Mouse (Mus musculus) heart, adult 2 months (tissue): ENCODE measurements around the gene Zfp553. TPM values are rescaled to one million over a fixed set of nuclear protein-coding genes. Genes with fewer than 3 reads are reported as not detected.

Experiments used
- DNase-seq, 2 experiments: peaks; one replicate each; pipeline ENCODE4 v3.0.0; 2021
- H3K27ac ChIP-seq: fragments of 200-600 bp; 2 replicates; pipeline ENCODE4 v1.8.1; 2022
- H3K27me3 ChIP-seq: fragments of 200-500 bp; 2 replicates; pipeline ENCODE4 v1.6.1; 2012; ENCODE audit warnings: mild to moderate bottlenecking, low read length, inconsistent platforms, mixed read lengths; ENCODE audit not compliant: control insufficient read depth, insufficient read depth
- H3K36me3 ChIP-seq: fragments of 200-500 bp; 2 replicates; pipeline ENCODE4 v1.6.1; 2012; ENCODE audit warnings: low read length, inconsistent platforms; ENCODE audit not compliant: control insufficient read depth, insufficient read depth
- H3K4me1 ChIP-seq: fragments of 200-500 bp; 2 replicates; pipeline ENCODE4 v1.6.1; 2011; ENCODE audit warnings: low read length; ENCODE audit not compliant: control insufficient read depth, insufficient read depth
- H3K4me3 ChIP-seq: fragments of 200-600 bp; 2 replicates; pipeline ENCODE4 v1.8.1; 2022
- H3K79me2 ChIP-seq: fragments of 200-500 bp; replicated peaks from 2 replicates; pipeline ENCODE4 v1.6.1; 2012; ENCODE audit warnings: mild to moderate bottlenecking, inconsistent platforms, low read length, moderate library complexity, mixed read lengths; ENCODE audit not compliant: control insufficient read depth, insufficient read depth
- H3K9ac ChIP-seq: fragments of 200-500 bp; 2 replicates; pipeline ENCODE4 v1.6.1; 2012; ENCODE audit warnings: low read depth, mild to moderate bottlenecking, control low read depth, inconsistent platforms, low read length, mixed read lengths
- CTCF ChIP-seq: fragments of 200-600 bp; IDR thresholded peaks from 2 replicates; pipeline ENCODE4 v1.8.1; 2022; ENCODE audit warnings: antibody characterized with exemption, mild to moderate bottlenecking, moderate library complexity
- EP300 ChIP-seq: fragments of 200-500 bp; IDR thresholded peaks from 2 replicates; pipeline ENCODE4 v1.6.1; 2011; ENCODE audit warnings: low read depth, low read length, control low read depth; ENCODE audit not compliant: insufficient read depth
- POLR2A ChIP-seq: fragments of 200-500 bp; IDR thresholded peaks from 2 replicates; pipeline ENCODE4 v1.6.1; 2011; ENCODE audit warnings: mild to moderate bottlenecking, low read depth, low read length, control low read depth; ENCODE audit not compliant: insufficient read depth
- WGBS: fragments of 180-500 bp; shearing (Covaris S2); methylation state at CpG from one replicate; pipeline ENCODE4 v1.1.7; 2018; 5-methylcytosine and 5-hydroxymethylcytosine counted together
- intact Hi-C: fragments of 180-260 bp; cut with DNase I; formaldehyde crosslinking; loops from one replicate; pipeline ENCODE4 v1.15.1; 2025
- polyA plus RNA-seq: library from polyadenylated mRNA; depleted of rRNA; stranded (reverse); fragments of >200 nt; gene quantifications from 2 replicates; pipeline ENCODE4 v1.2.3, GENCODE M21; 2012
- total RNA-seq, 2 experiments: library from RNA; stranded (reverse); gene quantifications; 2 replicates each; pipeline ENCODE4 v1.2.3; 2021

Gene Zfp553
- total and polyA plus RNA-seq, 3 experiments, result 5.0 to 6.3 (median 6.0) TPM

DNA sequence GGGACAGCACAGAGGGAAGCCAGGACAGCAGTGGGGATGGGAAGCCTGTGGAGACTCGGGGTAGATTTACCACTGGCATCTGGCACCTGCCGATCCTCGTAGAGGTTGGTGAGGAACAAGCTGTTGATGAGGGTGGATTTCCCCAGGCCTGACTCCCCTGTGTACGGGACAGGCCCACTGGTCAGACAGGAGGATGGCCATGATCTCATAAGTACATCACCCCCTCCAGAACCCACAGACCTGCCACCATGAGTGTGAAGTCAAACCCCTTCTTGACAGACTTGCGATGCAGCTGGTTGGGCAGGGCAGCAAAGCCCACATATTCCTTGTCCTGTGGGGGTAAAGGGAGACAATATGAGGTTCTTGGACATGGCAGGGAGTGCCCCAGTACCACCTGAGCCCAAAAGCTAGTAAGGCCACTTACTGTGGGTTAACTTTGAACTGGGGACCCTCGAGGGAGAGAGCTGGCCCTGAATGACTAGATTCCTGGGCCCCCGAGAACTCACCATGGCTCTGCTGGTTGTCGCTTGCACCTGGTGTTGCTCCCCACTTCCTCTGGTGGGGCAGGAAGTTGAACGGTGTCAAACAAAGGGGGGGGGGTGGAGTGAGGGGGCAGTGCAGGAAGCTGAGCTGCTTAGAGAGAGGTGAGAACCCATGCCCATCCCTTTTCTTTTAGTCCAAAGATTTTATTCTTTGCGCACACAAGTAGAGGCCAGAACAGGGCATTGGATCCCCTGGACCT is 14.8 kb upstream of the Zfp553 start:
- no peak for DNase-seq
- no peak overlapping the region for H3K4me3 ChIP-seq
- H3K27me3 ChIP-seq, result no peaks in the 10 kb centered on the region
- H3K36me3 ChIP-seq, result no peaks in the 10 kb centered on the region
- peaks cover 3% of the 10 kb centered on the region for H3K4me1 ChIP-seq
- H3K9ac ChIP-seq, result no peak overlapping the region
- intact Hi-C loops, result no loop called here
- no peaks in the 10 kb centered on the region for H3K79me2 ChIP-seq
- no peak for TF ChIP-seq POLR2A
- no peak for TF ChIP-seq CTCF
- TF ChIP-seq EP300, result no peak
- WGBS, result 43% methylated on average over 10 of the region's 10 CpGs
- no peak overlapping the region for H3K27ac ChIP-seq

DNA sequence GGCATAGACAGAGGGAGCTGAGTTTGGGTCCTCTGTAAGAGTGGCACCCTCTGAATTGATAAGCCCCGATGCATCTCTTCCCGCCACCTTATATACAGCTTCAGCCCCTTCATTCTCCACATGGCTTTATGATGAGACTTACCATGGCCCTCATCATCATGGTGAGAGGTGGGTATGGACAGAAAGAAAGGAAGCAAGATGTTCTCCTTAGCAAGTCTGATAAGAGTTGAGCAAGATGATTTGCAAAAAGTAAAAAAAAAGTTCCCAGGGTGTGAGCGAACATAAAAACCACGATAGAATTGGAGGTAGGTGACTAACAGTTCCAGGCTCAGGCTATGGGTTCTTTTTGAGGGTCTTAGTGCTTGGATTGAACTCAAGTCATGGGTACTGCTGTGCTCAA is 14.2 kb upstream of the Zfp553 start:
- H3K36me3 ChIP-seq, result no peaks in the 10 kb centered on the region
- no peak for DNase-seq
- H3K9ac ChIP-seq, result no peak overlapping the region
- intact Hi-C loops, result no loop called here
- TF ChIP-seq EP300, result no peak
- no peak for TF ChIP-seq CTCF
- TF ChIP-seq POLR2A, result no peak
- no peak overlapping the region for H3K4me3 ChIP-seq
- no peak overlapping the region for H3K27ac ChIP-seq
- no peaks in the 10 kb centered on the region for H3K27me3 ChIP-seq
- WGBS, result 86% methylated on average over 4 of the region's 4 CpGs
- peaks cover 3% of the 10 kb centered on the region for H3K4me1 ChIP-seq
- H3K79me2 ChIP-seq, result no peaks in the 10 kb centered on the region

DNA sequence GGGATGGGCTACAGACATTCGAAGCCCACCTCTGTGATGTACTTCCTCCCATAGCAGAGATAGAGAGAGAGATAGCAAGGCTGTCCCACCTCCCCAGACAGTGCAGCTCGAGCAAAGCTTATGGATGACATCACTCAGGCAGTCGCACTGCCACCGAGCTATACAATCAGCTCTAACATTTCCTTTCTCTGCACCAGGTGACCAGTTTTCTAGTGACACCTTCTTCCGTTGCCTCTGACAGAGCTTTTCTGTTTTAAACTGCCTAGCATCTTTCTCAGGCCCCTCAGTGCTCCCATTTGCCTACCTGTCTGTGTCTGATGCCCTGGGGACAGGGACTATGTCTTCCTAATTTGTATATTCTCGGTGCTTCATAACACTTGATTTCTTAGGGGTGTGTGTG is 12.4 kb upstream of the Zfp553 start:
- WGBS, result 55% methylated on average over 6 of the region's 6 CpGs
- H3K79me2 ChIP-seq, result no peaks in the 10 kb centered on the region
- intact Hi-C loops, result no loop called here
- H3K4me3 ChIP-seq, result no peak overlapping the region
- DNase-seq, result no peak
- H3K4me1 ChIP-seq, result peaks cover 2% of the 10 kb centered on the region
- H3K27me3 ChIP-seq, result no peaks in the 10 kb centered on the region
- H3K36me3 ChIP-seq, result no peaks in the 10 kb centered on the region
- TF ChIP-seq POLR2A (no peak), CTCF (no peak), EP300 (no peak)
- H3K27ac ChIP-seq, result no peak overlapping the region
- H3K9ac ChIP-seq, result no peak overlapping the region

- intact Hi-C loops, result no loop called here
- WGBS, result 92% methylated on average over 3 of the region's 3 CpGs
Measured at GRCm38 (mm10) chr7:127223106-127223505, 9.8 kb upstream of the Zfp553 start.

GRCm38 (mm10) chr7:127223515-127224478 is 9.1 kb upstream of the Zfp553 start:
- intact Hi-C loops, result no loop called here
- H3K4me1 ChIP-seq, result no peaks in the 10 kb centered on the region

More at GRCm38 (mm10) chr7:127223106-127223505, 9.8 kb upstream of the Zfp553 start:
- Histone ChIP-seq H3K79me2 (no peaks in the 10 kb centered on the region), H3K27me3 (no peaks in the 10 kb centered on the region), H3K36me3 (no peaks in the 10 kb centered on the region), H3K4me1 (no peaks in the 10 kb centered on the region), H3K4me3 (no peak overlapping the region), H3K9ac (no peak overlapping the region), H3K27ac (no peak overlapping the region)
- no peak for TF ChIP-seq CTCF
- no peak for TF ChIP-seq POLR2A
- no peak for TF ChIP-seq EP300
- no peak for DNase-seq

More at GRCm38 (mm10) chr7:127223515-127224478, 9.1 kb upstream of the Zfp553 start:
- TF ChIP-seq CTCF (no peak), POLR2A (no peak), EP300 (no peak)
- no peaks in the 10 kb centered on the region for H3K36me3 ChIP-seq
- no peaks in the 10 kb centered on the region for H3K27me3 ChIP-seq
- H3K27ac ChIP-seq, result no peak overlapping the region
- no peak overlapping the region for H3K9ac ChIP-seq
- H3K4me3 ChIP-seq, result no peak overlapping the region
- WGBS, result 83% methylated on average over 6 of the region's 6 CpGs
- DNase-seq, result no peak
- H3K79me2 ChIP-seq, result no peaks in the 10 kb centered on the region
